Mouse (Mus musculus) layer of hippocampus, adult 8-10 months (tissue): ENCODE data around the gene Fsip1. TPM values are rescaled to one million over a fixed set of nuclear protein-coding genes. Genes with fewer than 3 reads are reported as not detected.

ENCODE experiments used
- DNase-seq, 2 experiments: peaks; one replicate each; pipeline ENCODE4 v3.0.0; 2022; ENCODE audit warnings: low spot score in 2 of 2
- total RNA-seq, 4 experiments: library from RNA; stranded (reverse); gene quantifications; 2 replicates each; pipeline ENCODE4 v1.2.4; 2022

Gene Fsip1
- total RNA-seq, 4 experiments from 2014 or later = 0.72 to 1.7 (median 1.3) TPM

DNA sequence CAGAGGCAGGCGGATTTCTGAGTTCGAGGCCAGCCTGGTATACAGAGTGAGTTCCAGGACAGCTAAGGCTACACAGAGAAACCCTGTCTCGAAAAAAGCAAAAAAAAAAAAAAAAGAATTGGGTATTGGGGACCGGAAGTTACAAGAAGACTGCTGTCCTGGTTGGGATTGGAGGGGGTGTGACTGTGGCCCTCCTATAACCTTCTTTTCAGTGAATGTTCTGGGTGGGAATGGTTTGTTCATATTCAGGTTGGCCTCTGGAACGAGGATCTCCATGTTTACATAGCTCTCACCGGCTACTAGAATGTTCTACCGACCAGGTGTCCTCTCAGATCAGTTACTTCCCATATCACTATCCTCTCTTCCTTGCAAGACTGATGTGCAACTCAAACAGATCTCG is 328 bp upstream of the Fsip1 start:
- DNase-seq = no peak

DNA sequence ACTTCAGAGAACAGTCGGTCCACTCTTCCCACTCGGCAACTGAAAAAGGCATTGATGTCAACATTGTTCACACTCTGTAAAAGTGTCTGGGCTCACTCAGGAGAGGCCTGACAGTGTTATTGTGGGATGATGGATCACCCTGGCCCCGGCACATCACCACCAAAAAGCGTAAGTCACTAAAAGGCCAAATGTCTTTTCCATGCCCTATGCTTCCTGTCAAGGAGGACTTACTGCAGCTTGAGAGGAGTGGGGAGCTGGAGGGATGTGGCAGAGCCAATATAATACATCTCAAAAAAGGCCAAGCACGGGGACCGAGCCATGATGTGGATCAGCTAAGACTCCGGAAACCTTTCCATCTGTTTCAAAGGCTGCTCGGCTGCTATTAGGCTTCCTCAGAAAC is 2.2 kb downstream of the Fsip1 start:
- no peak for DNase-seq

DNA sequence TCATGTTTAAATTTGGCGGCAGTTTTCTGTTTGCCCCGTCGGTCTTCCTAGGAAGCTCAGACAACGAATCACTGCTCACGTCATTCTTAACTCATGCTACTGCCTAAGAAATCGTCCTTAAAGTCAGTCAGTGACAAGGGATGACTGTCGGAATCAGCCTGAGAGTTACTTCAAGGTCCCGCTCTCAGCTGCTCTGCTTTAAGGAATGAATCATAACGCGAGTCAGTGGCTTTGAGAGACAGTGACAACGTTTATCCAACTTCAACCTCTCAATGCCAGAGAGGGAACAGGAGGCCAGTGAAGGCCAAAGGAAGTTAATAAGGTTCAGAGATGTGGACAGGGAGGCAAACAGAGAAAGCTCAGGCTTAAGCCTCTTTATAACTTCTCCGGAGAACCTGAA is 7.8 kb downstream of the Fsip1 start:
- no peak for DNase-seq

DNA sequence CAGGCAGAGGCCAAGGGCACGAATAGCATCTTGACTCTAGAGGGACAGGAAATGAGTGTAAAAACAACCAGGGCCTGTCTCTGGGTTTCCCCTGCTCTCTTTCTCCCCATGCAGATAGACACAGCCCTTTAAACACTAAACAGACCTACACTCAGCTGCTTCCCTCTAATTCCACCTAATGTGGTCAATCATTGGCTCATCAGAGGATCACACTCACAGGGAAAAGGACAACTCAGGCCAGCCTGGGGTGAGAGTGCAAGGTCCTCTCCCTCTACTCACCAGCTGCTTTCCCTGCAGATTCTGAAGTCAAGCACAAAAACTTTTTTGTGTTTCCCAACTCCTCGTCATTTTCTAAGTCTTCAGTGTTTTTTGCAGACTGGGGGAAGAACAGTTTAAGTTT is 8.8 kb downstream of the Fsip1 start:
- no peak for DNase-seq

DNA sequence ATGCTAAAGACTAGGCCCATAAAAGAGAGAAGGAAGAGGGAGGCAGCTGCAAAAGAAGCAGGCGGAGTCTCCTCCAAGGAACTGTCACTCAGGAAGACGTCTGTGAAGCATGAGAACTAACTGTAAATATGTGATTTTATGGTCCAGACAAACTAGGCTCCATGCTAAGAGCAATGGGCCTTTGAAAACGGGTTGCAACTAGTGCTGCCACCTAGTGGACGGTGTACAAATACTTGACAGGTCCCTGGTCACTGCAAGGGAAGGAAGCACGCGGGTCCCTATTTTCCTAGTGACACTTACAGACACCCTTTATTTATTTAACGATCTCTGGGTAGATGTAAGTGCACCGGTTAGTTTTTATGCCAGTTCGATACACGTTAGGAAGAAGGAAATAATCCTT is 10.9 kb downstream of the Fsip1 start:
- peak; percentile 25 to 70 for DNase-seq

DNA sequence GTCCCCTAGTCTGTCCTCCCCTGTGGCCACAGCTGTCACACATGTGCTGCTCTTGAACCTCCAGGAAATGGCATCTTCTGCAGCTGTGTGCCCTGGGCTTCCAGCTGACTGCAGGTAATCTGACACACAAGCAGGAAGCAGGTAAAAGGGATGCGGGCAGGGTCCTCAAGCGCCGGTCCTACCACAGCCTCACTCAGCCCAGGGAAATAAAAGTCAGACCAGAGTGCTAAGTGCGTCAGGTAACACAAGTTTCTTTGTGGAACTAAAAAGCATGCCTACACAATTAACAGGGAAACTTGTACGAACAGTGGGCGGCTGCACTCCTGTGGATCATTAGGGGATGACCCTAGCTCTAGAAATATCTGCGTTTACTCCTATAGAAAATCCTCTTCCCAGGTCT is 20.6 kb downstream of the Fsip1 start:
- no peak for DNase-seq

DNA sequence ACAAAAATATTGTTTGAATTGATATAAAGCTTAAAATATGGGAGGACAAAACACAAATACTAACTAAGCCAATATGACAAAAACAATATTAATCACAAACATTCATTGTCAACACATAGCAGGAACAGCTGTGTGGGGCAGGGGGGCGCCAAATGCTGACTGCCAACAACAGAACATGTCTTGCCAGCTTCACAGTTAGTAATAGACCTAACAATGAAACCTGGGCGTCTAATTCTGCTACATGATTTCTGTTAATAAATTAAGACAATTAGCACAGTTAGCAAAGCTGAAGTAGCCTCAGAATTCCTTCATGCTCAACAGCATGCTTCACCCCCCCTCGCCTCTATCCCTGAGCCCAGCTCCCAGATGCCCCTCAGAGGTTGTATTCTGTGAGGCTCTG is 21.2 kb downstream of the Fsip1 start:
- DNase-seq = peak in 1 of 2 experiments; percentile 8

DNA sequence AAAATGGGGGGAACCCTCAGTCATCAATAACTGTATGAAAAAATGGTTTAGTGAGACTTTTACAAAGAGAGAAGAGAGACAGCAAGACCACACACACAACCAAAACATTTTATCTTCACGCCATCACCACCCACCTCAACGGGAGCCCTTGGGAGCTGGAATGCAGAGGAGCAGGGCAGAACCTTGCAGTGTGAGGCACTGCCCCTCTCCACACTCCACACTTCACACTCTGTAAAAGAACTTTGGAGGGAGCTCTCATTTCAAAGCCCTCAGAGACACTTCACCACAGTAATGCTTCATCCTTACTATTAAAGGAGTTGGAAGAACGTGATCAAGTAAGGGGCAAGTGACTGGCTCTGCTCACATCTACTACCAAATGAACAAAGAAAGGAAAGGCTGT is 26.2 kb downstream of the Fsip1 start:
- DNase-seq = no peak

DNA sequence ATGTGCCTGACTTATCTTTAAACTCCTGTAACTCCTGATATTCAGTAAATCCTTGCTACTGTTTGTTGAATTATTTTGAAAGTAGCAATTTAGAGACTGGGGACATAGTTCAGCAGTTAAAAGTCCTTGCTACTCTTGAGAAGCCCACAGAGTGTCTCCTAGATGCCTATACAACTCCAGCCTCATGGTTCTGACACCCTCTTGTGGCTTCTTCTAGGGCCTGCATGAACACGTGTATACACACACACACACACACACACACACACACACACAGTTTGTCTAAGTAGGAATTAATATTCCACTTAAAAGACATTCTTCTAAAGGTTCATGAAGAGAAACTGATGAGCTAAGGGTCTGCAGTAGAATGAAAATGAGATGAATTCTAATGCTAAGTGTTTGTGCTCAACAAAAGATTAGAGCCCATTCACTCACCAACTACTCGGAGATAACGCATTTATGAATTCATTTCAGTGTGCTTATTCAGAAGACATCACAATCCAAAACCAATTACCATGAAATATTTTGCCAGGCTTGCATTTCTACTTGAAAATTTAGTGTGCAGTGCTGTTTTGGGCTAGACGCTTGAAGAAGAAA is 28.2 kb downstream of the Fsip1 start:
- DNase-seq = no peak

DNA sequence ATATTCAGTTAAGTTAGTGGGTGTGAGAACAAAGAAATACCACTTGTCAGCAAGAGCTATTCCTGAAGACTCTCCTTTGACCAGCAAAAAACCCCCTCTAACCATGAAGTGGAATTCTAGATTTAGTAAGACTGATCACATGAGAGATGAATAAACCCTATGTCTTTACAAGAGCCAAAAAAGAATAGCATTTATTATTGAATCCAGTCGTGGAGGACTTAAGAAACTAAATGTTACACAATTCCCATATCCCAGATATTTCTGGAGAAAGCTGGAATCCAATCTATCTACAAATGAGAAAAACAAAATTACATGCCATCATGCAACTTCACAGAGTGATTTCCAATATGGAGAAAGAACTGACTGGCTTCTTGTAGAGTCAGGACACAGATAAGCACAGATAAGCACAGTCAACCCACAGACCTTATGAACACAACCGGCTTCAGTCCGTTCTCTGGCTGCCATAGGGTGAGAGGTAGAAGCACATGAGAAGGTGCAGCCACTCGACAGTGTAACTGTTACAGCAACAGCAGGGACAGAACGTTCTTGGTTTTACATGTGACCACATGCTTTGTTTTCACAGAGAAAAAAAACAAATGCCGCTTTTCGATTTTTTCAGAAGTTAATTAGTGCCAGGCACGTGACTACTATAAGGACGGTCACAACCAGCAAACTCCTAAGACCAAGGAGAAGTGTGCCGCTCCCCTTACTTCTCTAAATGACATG is 31.3 kb downstream of the Fsip1 start:
- no peak for DNase-seq

DNA sequence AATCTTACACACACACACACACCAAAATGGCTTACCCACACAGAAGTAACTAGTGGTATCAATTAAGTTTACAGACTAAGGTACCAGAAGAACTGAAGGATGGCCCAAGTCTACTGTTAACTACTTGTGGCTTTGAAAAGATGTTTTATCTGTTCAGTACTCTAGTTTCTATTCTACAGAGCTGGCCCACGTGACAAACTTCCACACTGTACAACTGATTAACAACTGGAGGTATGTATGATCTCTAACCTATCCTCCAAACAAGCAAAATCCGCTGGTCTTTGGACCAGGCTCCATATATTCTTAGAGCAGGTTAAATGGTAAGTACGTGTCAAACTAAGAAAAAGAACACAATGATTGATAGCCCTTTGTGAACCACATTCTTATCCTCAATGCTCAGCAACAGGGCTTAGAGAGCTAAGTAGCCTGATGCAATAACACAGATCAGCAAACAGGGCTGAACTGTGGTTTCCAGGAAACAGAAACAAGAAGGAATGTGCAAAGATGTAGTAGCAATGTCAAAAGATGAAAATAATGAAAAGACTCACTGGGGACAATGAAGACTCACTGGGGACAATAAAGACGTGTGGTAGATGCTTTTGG is 38.7 kb downstream of the Fsip1 start:
- DNase-seq = no peak

DNA sequence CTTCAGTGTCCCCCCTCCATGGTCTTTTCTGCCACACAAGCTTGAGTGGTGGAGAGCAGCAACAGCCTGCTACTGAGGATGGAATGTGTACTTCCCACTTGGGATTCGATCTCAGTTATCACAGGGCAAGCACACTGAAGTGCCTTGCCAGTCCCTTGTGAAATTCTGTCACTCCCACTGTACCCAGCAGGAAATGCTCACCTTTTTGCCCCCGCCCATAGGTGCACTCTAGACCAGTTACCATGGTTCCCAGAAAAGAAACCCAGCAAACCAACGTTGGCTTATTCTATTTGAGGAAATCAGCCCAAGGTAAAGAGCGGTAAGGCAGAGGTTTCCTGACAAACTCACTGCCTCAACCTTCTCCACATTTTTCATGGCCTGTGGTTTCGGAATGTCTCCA is 47.1 kb downstream of the Fsip1 start:
- DNase-seq = no peak

DNA sequence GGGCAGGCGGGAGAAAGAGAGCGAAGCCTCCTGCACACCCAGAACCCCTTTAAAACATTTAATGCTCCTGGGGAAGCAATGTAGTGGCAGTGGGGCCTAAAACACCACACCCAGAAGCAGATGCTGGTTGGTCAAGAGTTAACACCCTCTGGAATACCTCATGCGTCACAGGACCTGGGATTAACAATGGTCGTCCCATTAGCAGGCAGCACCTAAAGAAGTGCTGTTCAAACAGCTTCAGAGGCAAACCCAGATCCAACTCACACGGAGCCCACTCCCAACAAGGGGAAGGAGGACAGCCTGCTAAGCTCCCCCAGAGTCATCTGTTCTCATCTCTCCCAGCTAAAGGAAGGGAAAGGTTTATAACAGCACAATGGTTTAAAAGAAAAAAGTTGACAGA is 48.1 kb downstream of the Fsip1 start:
- no peak for DNase-seq

DNA sequence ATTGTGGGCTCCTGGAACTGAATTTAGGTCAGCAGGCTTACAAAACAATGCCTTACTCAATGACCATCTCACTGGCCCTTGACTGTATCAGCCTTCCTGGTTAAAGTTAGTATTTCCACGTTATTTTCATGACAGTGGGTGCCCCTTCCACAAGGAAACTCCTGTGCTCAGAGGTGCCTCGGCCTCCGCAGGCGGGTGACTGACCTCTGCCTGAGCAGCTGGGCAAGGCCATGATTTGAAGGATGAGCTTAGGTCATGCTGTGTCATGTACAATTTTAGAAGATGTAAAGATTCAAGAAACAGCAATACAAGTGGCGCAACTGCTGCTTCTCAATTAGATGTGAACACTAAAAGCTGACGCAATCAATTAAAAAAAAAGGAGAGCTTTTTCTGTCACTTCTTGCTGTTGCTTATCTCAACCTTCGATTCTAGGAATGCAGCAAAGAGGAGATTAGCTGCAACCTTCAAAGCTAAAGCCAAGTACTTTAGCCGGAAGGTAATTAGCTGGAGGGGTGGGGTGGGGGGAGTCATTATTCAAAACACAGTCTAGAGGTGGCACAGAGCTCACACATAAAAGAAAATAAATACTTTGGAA is 50.7 kb downstream of the Fsip1 start:
- DNase-seq = no peak

DNA sequence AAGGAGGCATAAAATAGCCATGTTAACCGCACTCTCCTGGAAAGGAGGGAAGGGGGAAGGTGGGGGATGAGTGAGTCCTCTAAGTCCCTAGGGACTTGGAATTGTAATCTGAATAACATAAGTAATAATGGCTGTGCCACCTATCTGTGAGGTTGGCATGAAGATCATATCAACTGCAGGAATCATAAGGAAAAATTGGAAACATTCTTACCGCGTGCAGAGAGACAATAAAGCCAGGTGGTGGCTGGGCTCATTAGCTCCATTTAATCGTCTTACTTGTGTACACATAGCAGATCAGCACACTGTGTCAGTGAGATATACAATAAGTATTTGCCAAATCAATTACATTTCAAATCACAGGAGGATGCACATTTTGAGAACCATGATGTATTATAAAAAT is 52.1 kb downstream of the Fsip1 start:
- DNase-seq = no peak

DNA sequence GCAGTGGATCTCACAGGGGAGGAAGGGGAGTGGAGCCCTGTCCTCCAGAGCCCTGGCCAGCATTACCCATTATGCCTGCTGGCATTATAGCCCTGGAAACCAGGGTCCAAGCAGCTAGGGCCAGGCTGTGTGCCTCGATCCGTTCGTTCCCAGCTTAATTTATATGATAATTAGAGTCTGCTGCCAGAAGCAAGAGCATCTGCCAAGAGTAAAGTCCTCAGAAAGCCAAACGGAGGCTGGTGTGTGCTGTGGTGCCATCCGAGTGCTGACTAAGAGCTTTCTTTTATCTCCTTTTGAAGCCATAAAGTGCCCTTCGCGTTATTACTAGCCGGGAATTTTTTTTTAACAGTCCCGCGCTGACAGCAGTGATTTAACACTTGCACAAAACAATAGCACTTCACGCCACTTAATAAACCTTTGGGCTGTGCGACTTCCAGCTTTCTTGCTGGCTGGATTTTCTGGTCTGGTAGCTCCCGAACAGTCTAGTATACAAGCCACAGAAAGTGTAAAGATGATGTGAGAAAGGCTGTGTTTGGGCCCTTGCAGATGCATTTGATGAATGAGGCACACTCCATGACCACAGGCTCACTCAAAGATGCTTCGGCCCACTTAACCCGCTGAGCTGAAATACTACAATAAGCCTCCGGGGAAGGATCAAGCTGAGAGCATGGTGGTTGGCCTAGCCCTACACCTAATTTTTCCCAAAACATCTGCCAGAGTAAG is 52.9 kb downstream of the Fsip1 start:
- DNase-seq = peak; percentile 57 to 70

DNA sequence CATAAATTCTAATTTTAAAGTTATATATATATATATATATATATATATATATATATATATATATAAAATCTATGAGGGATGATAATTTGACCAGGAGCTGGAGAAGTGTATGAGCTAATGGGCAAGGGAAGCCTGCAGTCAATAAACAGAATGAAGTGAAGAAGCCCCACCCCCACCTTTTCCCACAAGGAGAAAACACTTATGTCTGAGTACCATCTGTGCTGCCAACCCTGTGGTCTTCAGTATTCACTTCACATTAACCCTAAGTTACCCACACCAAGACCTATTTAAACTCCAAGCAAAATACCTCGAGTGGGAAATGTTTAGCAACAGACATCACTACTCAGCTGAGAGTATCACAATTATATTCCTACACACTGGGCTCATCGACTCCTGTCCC is 53.8 kb downstream of the Fsip1 start:
- no peak for DNase-seq

DNA sequence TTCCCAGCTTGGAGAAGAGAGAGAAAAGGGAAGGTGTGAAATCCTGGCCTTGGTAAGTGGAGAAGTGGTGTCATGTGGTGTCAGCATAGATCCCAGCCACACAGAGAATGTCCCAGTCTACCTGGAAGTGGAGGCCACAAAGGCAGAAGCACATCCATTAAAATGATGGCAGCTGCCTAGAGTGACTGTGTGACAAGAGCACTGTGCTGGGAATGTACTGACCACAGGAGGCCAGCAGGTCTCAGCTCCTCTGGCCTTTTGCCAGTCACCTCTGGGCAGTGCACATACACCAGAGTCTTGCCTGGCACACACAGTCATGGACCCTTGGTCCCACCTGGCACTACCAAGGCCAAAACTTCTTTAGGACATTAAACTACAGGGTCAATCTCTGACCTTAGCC is 54.8 kb downstream of the Fsip1 start:
- DNase-seq = no peak

DNA sequence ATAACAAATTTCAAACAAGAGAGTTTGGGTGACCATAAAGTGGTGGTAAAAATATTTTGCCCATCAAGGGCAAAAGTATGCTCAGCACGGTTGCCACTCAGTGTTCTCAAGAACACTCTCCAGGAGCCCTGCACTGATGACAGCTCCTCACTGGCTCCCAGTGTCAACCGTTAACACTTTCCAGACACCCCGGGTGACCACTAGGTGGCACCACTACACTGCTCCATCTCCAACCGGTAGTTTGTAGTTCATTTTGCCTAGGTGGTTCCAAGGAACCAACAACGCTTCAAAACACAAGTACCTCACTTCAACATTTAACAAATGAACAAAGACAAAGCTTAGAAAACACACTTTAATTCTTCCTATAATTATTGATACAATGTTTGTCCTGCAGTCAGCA is 56.9 kb downstream of the Fsip1 start:
- DNase-seq = peak; percentile 64 to 84

DNA sequence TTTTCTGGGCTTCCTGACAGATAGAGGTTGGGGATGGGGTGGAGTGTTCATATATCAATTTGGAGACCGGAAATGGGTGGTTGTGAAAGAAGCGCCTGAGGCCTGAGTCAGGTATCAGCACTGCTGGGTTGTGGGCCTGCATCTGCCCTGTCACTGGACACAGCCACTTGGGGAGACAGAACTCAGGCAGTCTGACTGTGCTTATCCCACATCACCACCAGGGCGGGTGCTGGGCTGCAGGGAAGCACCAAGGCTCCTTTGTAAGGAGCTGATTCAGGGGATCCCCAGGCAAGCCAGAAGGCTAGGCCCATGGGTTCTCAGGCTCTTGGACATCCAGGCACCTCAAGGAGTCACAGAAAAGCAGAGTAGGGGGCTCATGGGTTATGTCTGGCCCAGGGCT is 59.8 kb downstream of the Fsip1 start:
- DNase-seq = no peak

DNA sequence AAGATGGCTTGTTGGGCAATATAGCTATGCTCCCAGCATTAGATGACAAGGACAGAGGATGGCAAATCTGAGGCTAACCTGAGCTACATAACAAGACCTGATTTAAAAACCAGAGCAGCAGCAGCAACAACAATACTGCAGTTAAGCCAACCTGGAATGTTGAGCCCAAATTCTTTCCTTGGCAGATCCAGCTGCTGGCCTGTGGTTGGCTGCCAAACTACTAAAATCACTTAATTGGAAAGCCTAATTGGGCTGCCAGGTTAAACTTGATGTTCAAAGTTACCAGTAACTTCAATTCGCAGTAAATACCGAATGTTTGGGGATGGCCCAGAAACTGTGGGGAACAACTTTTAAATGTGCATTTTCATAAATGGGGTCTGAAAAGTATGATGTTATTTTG is 74.6 kb downstream of the Fsip1 start:
- no peak for DNase-seq
